Mouse (Mus musculus) v-Abl transformed pro-B cells (cell line): ENCODE data around the gene Olfr906.

ENCODE experiments used
- in situ Hi-C, 2 experiments: fragments of 400-800 bp; cut with MboI; formaldehyde crosslinking; loops; one replicate each; pipeline ENCODE4 v1.15.1; 2025; ENCODE audit not compliant: unreplicated experiment in 2 of 2

The Olfr906 gene

DNA sequence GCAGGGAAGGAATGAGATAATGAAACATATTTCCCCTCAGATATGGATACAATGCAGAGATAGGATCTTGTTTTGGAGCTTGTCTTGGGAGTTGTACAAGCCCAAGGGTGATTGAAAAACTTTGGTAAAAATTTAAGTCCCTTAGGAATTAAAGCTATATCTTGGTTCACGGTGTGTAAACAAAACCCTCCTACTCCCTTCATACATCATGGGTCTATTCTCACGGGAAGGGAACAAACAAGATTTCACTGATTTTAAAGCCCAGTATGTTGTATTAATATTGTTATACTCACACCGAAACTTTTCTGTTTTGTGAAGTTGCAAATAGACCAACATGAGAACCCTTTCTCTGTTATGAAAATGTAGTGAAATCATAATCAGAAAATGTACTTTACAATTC, at the start of gene Olfr906:
Gene Olfr906, plus strand, starts transcription at position 301 of the 400 bp plus-strand sequence.
- in situ Hi-C loops = no loop called here

DNA sequence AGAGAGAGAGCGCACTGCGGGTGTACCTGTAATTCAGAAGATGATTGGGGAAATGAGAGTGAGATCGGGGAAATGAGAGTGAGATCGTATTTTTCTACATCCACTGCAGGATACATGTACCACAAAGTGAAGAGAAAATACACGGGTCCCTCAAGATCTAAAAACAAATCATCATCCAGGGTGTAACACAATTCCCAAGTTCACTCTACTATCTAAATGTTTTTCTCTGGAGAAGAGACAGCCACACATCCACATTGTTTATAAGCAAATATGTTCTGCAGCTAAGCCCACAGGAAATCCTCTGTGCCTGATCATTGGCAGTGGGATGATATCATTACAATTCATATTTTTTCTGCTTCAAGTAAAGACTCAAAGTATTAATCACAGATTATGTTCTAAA, 39.5 kb upstream of the Olfr906 start, which contains the start of gene Olfr902:
Gene Olfr902, plus strand, starts transcription at position 301 of the 400 bp plus-strand sequence.
- in situ Hi-C loops = no loop called here

DNA sequence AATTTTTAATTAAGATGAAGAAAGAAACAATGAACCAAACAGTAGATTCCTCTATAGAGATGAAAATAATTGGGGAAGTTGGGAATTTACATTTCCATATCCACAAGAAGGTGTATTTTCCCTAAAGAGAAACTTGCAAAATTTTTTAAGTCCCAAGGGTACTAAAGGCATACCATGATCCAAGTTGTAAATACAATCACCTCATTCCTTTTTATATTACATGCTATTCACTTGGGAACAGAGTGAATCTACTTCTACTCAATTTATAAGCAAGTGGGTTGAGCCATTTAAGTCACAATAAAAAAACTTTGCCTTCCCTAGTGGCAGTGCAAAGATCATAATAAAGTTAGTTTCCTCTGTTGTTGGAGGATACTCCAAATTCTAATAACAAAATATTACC, 24.0 kb upstream of the Olfr906 start, which contains the start of gene Olfr904:
Gene Olfr904, plus strand, starts transcription at position 301 of the 400 bp plus-strand sequence.
- in situ Hi-C loops = no loop called here

DNA sequence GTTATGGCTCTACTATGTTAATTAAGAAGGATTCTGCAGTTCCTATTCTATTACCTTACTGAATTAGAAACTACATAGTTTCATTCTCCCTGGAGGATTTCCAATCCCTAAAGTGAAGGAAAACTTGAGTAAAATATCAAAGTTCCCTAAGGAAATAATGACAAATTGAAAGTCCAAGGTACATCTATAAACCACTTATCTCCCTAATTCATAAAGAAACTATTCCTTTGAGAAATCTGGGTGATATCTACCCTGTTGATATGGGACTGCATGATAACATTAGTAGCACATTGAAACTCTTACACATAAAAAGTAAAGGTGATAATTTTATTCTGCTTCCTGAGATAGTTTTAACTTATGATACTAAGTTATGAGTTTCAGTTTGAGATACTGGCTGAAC, 16.1 kb upstream of the Olfr906 start, which contains the start of gene Olfr905:
Gene Olfr905, plus strand, starts transcription at position 301 of the 400 bp plus-strand sequence.
- in situ Hi-C loops = no loop called here

DNA sequence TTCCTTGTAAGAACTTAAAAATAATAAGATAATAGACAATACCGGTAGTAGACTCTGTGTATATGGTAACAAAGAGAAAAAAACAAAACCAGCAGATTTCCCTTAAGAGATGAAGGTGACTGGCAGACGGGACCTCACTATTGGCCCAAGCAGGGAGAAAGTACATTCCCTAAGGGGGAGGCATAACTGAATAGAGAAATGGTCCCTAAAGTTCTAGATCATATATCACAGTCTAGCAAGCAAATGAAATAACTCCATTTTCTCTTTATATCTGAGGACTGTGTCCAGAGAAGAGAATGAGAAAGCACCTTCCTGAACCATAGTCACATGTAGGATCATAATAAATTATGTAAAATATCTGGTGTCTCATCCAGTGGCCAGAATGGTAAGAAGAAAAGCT, 8.6 kb downstream of the Olfr906 start, which contains the start of gene Olfr907:
Gene Olfr907, plus strand, starts transcription at position 301 of the 400 bp plus-strand sequence.
- in situ Hi-C loops = no loop called here

DNA sequence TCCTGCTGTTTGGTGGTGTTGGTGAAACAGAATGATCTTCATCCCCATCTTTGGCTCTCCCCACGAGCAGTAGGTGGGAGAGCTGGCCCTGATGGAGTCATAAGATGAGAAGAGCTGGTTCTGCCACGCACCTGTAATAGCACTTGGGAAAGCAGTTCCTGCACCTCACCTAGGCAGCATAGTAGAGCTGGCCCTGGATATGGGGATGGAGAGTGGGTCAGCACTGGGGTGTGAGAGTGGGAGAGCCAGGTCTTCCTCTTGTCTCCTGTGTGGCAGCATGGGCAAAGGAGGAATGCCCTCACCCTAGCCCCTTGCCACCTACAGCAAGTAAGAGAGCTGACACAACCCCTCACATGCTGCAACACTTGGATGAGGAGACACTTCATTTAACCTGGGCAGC, 25.5 kb downstream of the Olfr906 start:
- in situ Hi-C loops = no loop called here

DNA sequence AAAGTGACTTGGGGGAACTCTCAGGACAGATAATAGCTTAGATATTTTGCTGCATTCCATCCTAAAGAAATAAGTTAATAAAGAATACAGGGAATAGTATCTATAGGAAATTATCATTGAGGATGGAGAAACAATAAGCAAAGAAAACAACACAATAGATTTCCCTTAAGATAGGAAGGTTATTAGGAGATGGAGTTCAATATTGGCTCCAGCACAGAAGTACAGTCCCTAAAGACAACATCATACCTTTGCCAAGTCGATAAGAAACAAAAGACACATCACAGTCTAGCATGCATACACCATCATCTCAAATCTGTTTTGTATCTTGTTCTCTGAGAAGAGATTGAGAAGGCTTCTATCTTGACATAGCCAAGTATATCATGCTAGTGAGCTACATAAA, 34.4 kb downstream of the Olfr906 start, which contains the start of gene Olfr911-ps1:
Gene Olfr911-ps1, plus strand, starts transcription at position 301 of the 400 bp plus-strand sequence.
- in situ Hi-C loops = no loop called here

DNA sequence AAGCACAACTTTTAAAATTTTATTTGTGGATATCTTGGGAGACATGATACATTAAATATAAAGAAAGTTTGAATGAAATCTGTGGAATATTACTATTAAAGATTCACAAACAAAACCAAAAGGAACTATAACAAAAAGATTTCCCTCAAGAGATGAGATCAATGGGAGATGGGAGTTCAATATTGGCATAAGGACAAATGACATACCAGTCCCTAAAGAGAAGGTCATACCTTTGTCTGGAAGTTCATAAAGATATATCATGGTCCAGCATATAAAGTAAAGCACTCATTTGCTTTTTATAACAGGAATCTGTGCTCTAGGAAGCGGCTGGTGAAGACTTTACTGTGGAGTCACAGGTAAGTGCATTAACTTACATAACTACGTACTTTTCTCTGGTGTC, 50.7 kb downstream of the Olfr906 start, which contains the start of gene Olfr910:
Gene Olfr910, plus strand, starts transcription at position 301 of the 400 bp plus-strand sequence.
- in situ Hi-C loops = no loop called here
